Mouse (Mus musculus): Measurements from ENCODE around the gene Prrx2. TPM values are rescaled to one million over a fixed set of nuclear protein-coding genes. Genes with fewer than 3 reads are reported as not detected.
"Not testable (repeated sequence)": the region's sequence is repeated elsewhere in the genome, so short reads cannot be mapped to it uniquely, and the experiment has no call there.

Prrx2 gene
- polyA plus RNA-seq, 1 experiment from 2014 or later, result 0.53 TPM

GRCm38 (mm10) chr2:30927844-30928628 lies 93.3 kb downstream of the Prrx2 start:
- Histone ChIP-seq H3K27me3 (no peaks in the 10 kb centered on the region), H3K4me2 (peak overlapping the region; percentile 71), H3K4me3 (replicated peaks) (0 out of 2 replicates have a peak overlapping the region, but pooled peaks have one; percentile 48), H3K4me1 (replicated peaks) (peaks cover 36% of the 10 kb centered on the region), H3K9ac (peak overlapping the region; percentile 2; the same call in 1 of the 2 replicates), H3K27ac (peak overlapping the region; percentile 75), H3K9me3 (replicated peaks) (no peaks in the 10 kb centered on the region), H3K36me3 (no peaks in the 10 kb centered on the region)
- 19% methylated on average over 14 of the region's 14 CpGs for WGBS (ENCODE audit: insufficient replicate concordance)
- peak; percentile 43; the same call in 1 of the 2 replicates for ATAC-seq (ENCODE audit: low read depth)
- DNase-seq, result peak; percentile 66

- peak overlapping the region; percentile 48 for H3K4me3 ChIP-seq (replicated peaks)
- DNase-seq, result peak; percentile 78
- peak overlapping the region; percentile 71 for H3K4me2 ChIP-seq
- H3K27ac ChIP-seq, result peak overlapping the region; percentile 75
- H3K9me3 ChIP-seq (replicated peaks), result no peaks in the 10 kb centered on the region
- ATAC-seq (ENCODE audit: low read depth), result peak; percentile 95
- H3K9ac ChIP-seq, result peak overlapping the region; percentile 49
- peaks cover 36% of the 10 kb centered on the region for H3K4me1 ChIP-seq (replicated peaks)
- 16% methylated on average over 12 of the region's 12 CpGs for WGBS (ENCODE audit: insufficient replicate concordance)
- no peaks in the 10 kb centered on the region for H3K27me3 ChIP-seq
- no peaks in the 10 kb centered on the region for H3K36me3 ChIP-seq
Measured at GRCm38 (mm10) chr2:30928893-30929482, 94.2 kb downstream of the Prrx2 start.

- Histone ChIP-seq H3K4me1 (replicated peaks) (peaks cover 36% of the 10 kb centered on the region), H3K27ac (peak within 1 kb of the TSS; percentile 75), H3K4me3 (replicated peaks) (peak within 1 kb of the TSS; percentile 48), H3K27me3 (0 out of 2 replicates have a peak, but pooled peaks cover 1% of the 10 kb centered on the region), H3K9ac (peak within 1 kb of the TSS; percentile 49), H3K36me3 (no peaks in the 10 kb centered on the region), H3K4me2 (peak within 1 kb of the TSS; percentile 71), H3K9me3 (replicated peaks) (no peaks in the 10 kb centered on the region)
- ATAC-seq (ENCODE audit: low read depth), result peak; percentile 39
- WGBS (ENCODE audit: insufficient replicate concordance), result 2% methylated on average over 23 of the region's 23 CpGs
- DNase-seq, result peak; percentile 52
Measured at GRCm38 (mm10) chr2:30929483-30930045, 94.8 kb downstream of the Prrx2 start, which contains the start of gene Ptges. TSS of gene Ptges (minus strand) at chr2:30929863.

- H3K36me3 ChIP-seq; H3K4me2 ChIP-seq; H3K27ac ChIP-seq; H3K9me3 ChIP-seq (replicated peaks); H3K4me3 ChIP-seq (replicated peaks); ATAC-seq (ENCODE audit: low read depth); H3K27me3 ChIP-seq; DNase-seq; H3K9ac ChIP-seq: not testable (repeated sequence)
- peaks cover 36% of the 10 kb centered on the region for H3K4me1 ChIP-seq (replicated peaks)
- 71% methylated on average over 2 of the region's 2 CpGs for WGBS (ENCODE audit: insufficient replicate concordance)
Measured at GRCm38 (mm10) chr2:30930846-30931245, 96.1 kb downstream of the Prrx2 start.

Other genes starting within 250 kb of the Prrx2 start
- gene Cstad, start 239.9 kb upstream of the Prrx2 start, polyA plus RNA-seq (2015; fragmentation: Nextera tagmentation; extraction: Ambion mirVana), result 0.13 and 0.14 TPM in 2 replicates
- gene 1700001O22Rik, start 31.3 kb upstream of the Prrx2 start, polyA plus RNA-seq (2015; fragmentation: Nextera tagmentation; extraction: Ambion mirVana), result 0.10 and 0.17 TPM in 2 replicates
- gene Ntmt1, start 27.1 kb upstream of the Prrx2 start, polyA plus RNA-seq (2015; fragmentation: Nextera tagmentation; extraction: Ambion mirVana), result 35.5 and 36.3 TPM in 2 replicates
- 34.6 and 36.6 TPM in 2 replicates for gene Asb6, start 4.6 kb upstream of the Prrx2 start, polyA plus RNA-seq (2015; fragmentation: Nextera tagmentation; extraction: Ambion mirVana)
- gene Ptges, start 94.9 kb downstream of the Prrx2 start, polyA plus RNA-seq (2015; fragmentation: Nextera tagmentation; extraction: Ambion mirVana), result 0.18 and 0.37 TPM in 2 replicates
- 17.1 and 20.4 TPM in 2 replicates for gene Tor1b, start 118.0 kb downstream of the Prrx2 start, polyA plus RNA-seq (2015; fragmentation: Nextera tagmentation; extraction: Ambion mirVana)
- gene Tor1a, start 133.0 kb downstream of the Prrx2 start, polyA plus RNA-seq (2015; fragmentation: Nextera tagmentation; extraction: Ambion mirVana), result 43.1 and 47.8 TPM in 2 replicates
- 34.6 and 37.8 TPM in 2 replicates for gene BC005624, start 147.2 kb downstream of the Prrx2 start, polyA plus RNA-seq (2015; fragmentation: Nextera tagmentation; extraction: Ambion mirVana)
- gene Usp20, start 147.3 kb downstream of the Prrx2 start, polyA plus RNA-seq (2015; fragmentation: Nextera tagmentation; extraction: Ambion mirVana), result 4.7 and 5.0 TPM in 2 replicates